Mouse (Mus musculus) testis, adult 2 months (tissue): ENCODE results near the gene Ccdc63.

Experiments used
- CTCF ChIP-seq: fragments of 200-500 bp; IDR thresholded peaks from 2 replicates; pipeline ENCODE4 v1.5.1; 2012; ENCODE audit warnings: low read depth, mild to moderate bottlenecking, inconsistent platforms, low read length, moderate library complexity; ENCODE audit not compliant: control insufficient read depth, insufficient read depth, insufficient replicate concordance
- POLR2A ChIP-seq: fragments of 200-500 bp; IDR thresholded peaks from 2 replicates; pipeline ENCODE4 v1.6.1; 2012; ENCODE audit warnings: low read depth, mild to moderate bottlenecking, inconsistent platforms, low read length, moderate library complexity; ENCODE audit not compliant: control insufficient read depth

- TF ChIP-seq CTCF (peak; percentile 81), POLR2A (no peak)
Measured at GRCm38 (mm10) chr5:122142230-122142992, 1.8 kb upstream of the Ccdc63 start.
